Mouse (Mus musculus) megakaryocyte, embryonic 14.5 days (primary cell): ENCODE measurements around the gene Slc4a10.

ENCODE experiments used
- FLI1 ChIP-seq: IDR thresholded peaks from 2 replicates; pipeline ENCODE4 v1.6.1; 2012; ENCODE audit warnings: low read length, inconsistent platforms, mixed read lengths
- GATA1 ChIP-seq: IDR thresholded peaks from 3 replicates; pipeline ENCODE4 v1.6.1; 2012; ENCODE audit warnings: mixed read lengths, low read length, inconsistent platforms, borderline replicate concordance

DNA sequence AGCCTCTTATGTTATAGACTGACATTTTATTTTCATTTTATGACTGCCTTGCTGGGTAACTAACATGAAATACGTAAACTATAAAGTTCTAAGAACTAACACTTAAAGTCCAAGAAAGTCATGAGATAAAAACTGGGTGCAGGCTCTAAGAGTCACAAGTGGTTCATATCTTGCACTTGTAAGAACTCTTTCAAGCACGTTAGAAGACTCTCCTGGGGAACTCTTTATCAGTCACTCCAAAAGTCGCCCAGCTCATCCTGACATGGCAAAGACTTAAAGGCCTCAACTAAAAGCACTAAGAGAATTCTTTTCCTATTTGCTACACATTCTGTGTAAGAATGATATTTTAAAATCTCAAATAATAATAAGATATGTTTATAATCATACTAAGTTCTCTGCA, 273.2 kb downstream of the Slc4a10 start:
- TF ChIP-seq GATA1 (no peak), FLI1 (no peak)
